Mouse (Mus musculus): ENCODE measurements around the gene Tet2.

- TF ChIP-seq POLR2A (IDR thresholded peaks at IDR 0.05; ENCODE audit: insufficient read length, low read depth) = no peak
- TF ChIP-seq TCF12 (IDR thresholded peaks at IDR 0.05; ENCODE audit: insufficient read depth, poor library complexity, severe bottlenecking) = no peak
- no peak for TF ChIP-seq MYOD1 (IDR thresholded peaks at IDR 0.05; ENCODE audit: control insufficient read depth in 1 of 3, insufficient read length in 2 of 3, low read depth in 2 of 3)
- no peak for TF ChIP-seq POLR2AphosphoS2 (IDR thresholded peaks at IDR 0.05; ENCODE audit: insufficient read length, low read depth)
- TF ChIP-seq USF1 (IDR thresholded peaks at IDR 0.05; ENCODE audit: low read depth) = no peak
- no peak for TF ChIP-seq TCF3 (IDR thresholded peaks at IDR 0.05; ENCODE audit: insufficient read length, low read depth)
- no peak for TF ChIP-seq E2F4 (IDR thresholded peaks at IDR 0.05; ENCODE audit: insufficient read depth)
- TF ChIP-seq SRF (IDR thresholded peaks at IDR 0.05; ENCODE audit: control insufficient read depth, insufficient read length, low read depth) = no peak
These were observed 37.2 kb upstream of the Tet2 start for GRCm38 (mm10) chr3:133582096-133582495.
